Mouse (Mus musculus) erythroblast, adult 5-6 weeks (primary cell): ENCODE results near the gene Hnrnpdl. TPM values are rescaled to one million over a fixed set of nuclear protein-coding genes. Genes with fewer than 3 reads are reported as not detected.

ENCODE experiments used
- ATAC-seq: replicated peaks from 2 replicates; pipeline ENCODE4 v1.8.0; 2016; ENCODE audit warnings: moderate number of reproducible peaks, mild to moderate bottlenecking, moderate TSS enrichment, inconsistent platforms; ENCODE audit not compliant: poor library complexity, low FRiP score, severe bottlenecking
- total RNA-seq, 2 experiments: library from RNA; stranded (forward) in 1 of 2; stranded (reverse) in 1 of 2; fragments of 150-400 nt in 1 of 2; fragments of 200-764, 138-1000 nt in 1 of 2; gene quantifications; 2 replicates each; pipeline versions ENCODE4 v1.2.3 to v1.2.4; 2015 to 2017; ENCODE audit warnings: low replicate concordance in 2 of 2

Gene Hnrnpdl
- total RNA-seq (2015; ENCODE audit: low replicate concordance) (78.4 and 82.3 TPM in 2 replicates), total RNA-seq (2017; ENCODE audit: low replicate concordance) (106 and 110 TPM in 2 replicates)

GRCm38 (mm10) chr5:100039602-100040142 lies at the start of gene Hnrnpdl, which contains the start of gene Enoph1:
Gene Hnrnpdl (minus strand): TSS chr5:100039664.
Gene Enoph1 (plus strand): TSS chr5:100039985.
- peak; percentile 76 for ATAC-seq

- ATAC-seq: no peak
Measured at GRCm38 (mm10) chr5:100085097-100085496, 45.6 kb upstream of the Hnrnpdl start.

- no peak for ATAC-seq
Measured at GRCm38 (mm10) chr5:100083953-100084562, 44.6 kb upstream of the Hnrnpdl start.

- ATAC-seq: no peak
Measured at GRCm38 (mm10) chr5:100082006-100082405, 42.5 kb upstream of the Hnrnpdl start.

GRCm38 (mm10) chr5:100079931-100080275 lies 40.4 kb upstream of the Hnrnpdl start:
- ATAC-seq: no peak

GRCm38 (mm10) chr5:100079040-100079930 lies 39.8 kb upstream of the Hnrnpdl start:
- no peak for ATAC-seq

- ATAC-seq: no peak
Measured at GRCm38 (mm10) chr5:100074571-100074970, 35.1 kb upstream of the Hnrnpdl start.

GRCm38 (mm10) chr5:100072557-100072956 lies 33.1 kb upstream of the Hnrnpdl start:
- ATAC-seq: no peak

GRCm38 (mm10) chr5:100071541-100071940 lies 32.1 kb upstream of the Hnrnpdl start:
- no peak for ATAC-seq

GRCm38 (mm10) chr5:100070255-100070654 lies 30.8 kb upstream of the Hnrnpdl start:
- ATAC-seq: peak; percentile 91

- ATAC-seq: no peak
Measured at GRCm38 (mm10) chr5:100069526-100069925, 30.1 kb upstream of the Hnrnpdl start.

GRCm38 (mm10) chr5:100067579-100067978 lies 28.1 kb upstream of the Hnrnpdl start:
- ATAC-seq: no peak

- ATAC-seq: no peak
Measured at GRCm38 (mm10) chr5:100060876-100061275, 21.4 kb upstream of the Hnrnpdl start.

- no peak for ATAC-seq
Measured at GRCm38 (mm10) chr5:100059326-100059725, 19.9 kb upstream of the Hnrnpdl start.

- no peak for ATAC-seq
Measured at GRCm38 (mm10) chr5:100058729-100059128, 19.3 kb upstream of the Hnrnpdl start.

- no peak for ATAC-seq
Measured at GRCm38 (mm10) chr5:100057461-100058209, 18.2 kb upstream of the Hnrnpdl start.

GRCm38 (mm10) chr5:100055866-100056369 lies 16.5 kb upstream of the Hnrnpdl start:
- no peak for ATAC-seq

GRCm38 (mm10) chr5:100054807-100055547 lies 15.5 kb upstream of the Hnrnpdl start:
- 0 out of 2 replicates have a peak, but pooled peaks have one; percentile 42 for ATAC-seq

GRCm38 (mm10) chr5:100052728-100053127 lies 13.3 kb upstream of the Hnrnpdl start:
- ATAC-seq: no peak
